Mouse (Mus musculus) E14TG2a.4 (cell line): ENCODE data around the gene Llgl1.

Experiments
- H3K27me3 ChIP-seq: 2 replicates; pipeline ENCODE4 v1.6.1; 2014; ENCODE audit warnings: low read length, control low read depth; ENCODE audit not compliant: insufficient read depth
- H3K36me3 ChIP-seq: 2 replicates; pipeline ENCODE4 v1.6.1; 2014; ENCODE audit warnings: low read length, control low read depth; ENCODE audit not compliant: insufficient read depth
- H3K4me1 ChIP-seq: replicated peaks from 2 replicates; pipeline ENCODE4 v1.6.1; 2014; ENCODE audit warnings: low read depth, low read length, control low read depth
- H3K4me3 ChIP-seq: replicated peaks from 2 replicates; pipeline ENCODE4 v1.5.1; 2014; ENCODE audit warnings: mild to moderate bottlenecking, low read length
- H3K9me3 ChIP-seq: 2 replicates; pipeline ENCODE4 v1.6.1; 2014; ENCODE audit warnings: low read length, control low read depth
- CTCF ChIP-seq: conservative IDR thresholded peaks from 2 replicates; pipeline ENCODE4 v1.5.1; 2014; ENCODE audit warnings: low read length
- NANOG ChIP-seq: IDR thresholded peaks from 2 replicates; pipeline ENCODE4 v1.6.1; 2014; ENCODE audit warnings: borderline replicate concordance, low read length, mixed read lengths
- POU5F1 ChIP-seq: IDR thresholded peaks from 2 replicates; pipeline ENCODE4 v1.6.1; 2014; ENCODE audit warnings: low read length, borderline replicate concordance

Gene Llgl1

GRCm38 (mm10) chr11:60704023-60704880 is 4.7 kb downstream of the Llgl1 start:
- Histone ChIP-seq H3K4me3 (no peak overlapping the region), H3K4me1 (peaks cover 75% of the 10 kb centered on the region), H3K9me3 (no peaks in the 10 kb centered on the region), H3K27me3 (peaks cover 9% of the 10 kb centered on the region), H3K36me3 (peaks cover 73% of the 10 kb centered on the region)
- no peak for TF ChIP-seq POU5F1
- TF ChIP-seq NANOG: no peak
- no peak for TF ChIP-seq CTCF

GRCm38 (mm10) chr11:60705255-60705654 is 5.7 kb downstream of the Llgl1 start:
- TF ChIP-seq POU5F1 (no peak), CTCF (no peak), NANOG (no peak)
- Histone ChIP-seq H3K4me1 (peaks cover 82% of the 10 kb centered on the region), H3K9me3 (no peaks in the 10 kb centered on the region), H3K27me3 (peaks cover 9% of the 10 kb centered on the region), H3K4me3 (no peak overlapping the region), H3K36me3 (peaks cover 83% of the 10 kb centered on the region)

- H3K9me3 ChIP-seq: no peaks in the 10 kb centered on the region
- TF ChIP-seq POU5F1 (no peak), NANOG (no peak), CTCF (no peak)
- peaks cover 91% of the 10 kb centered on the region for H3K36me3 ChIP-seq
- no peak overlapping the region for H3K4me3 ChIP-seq
- H3K4me1 ChIP-seq: peaks cover 81% of the 10 kb centered on the region
- peaks cover 3% of the 10 kb centered on the region for H3K27me3 ChIP-seq
These were observed 6.6 kb downstream of the Llgl1 start for GRCm38 (mm10) chr11:60706076-60706475.

GRCm38 (mm10) chr11:60706696-60707480 is 7.4 kb downstream of the Llgl1 start:
- no peaks in the 10 kb centered on the region for H3K27me3 ChIP-seq
- no peak overlapping the region for H3K4me3 ChIP-seq
- TF ChIP-seq NANOG (no peak), CTCF (no peak), POU5F1 (no peak)

GRCm38 (mm10) chr11:60707672-60708071 is 8.1 kb downstream of the Llgl1 start:
- TF ChIP-seq NANOG (no peak), POU5F1 (no peak), CTCF (no peak)
- Histone ChIP-seq H3K27me3 (no peaks in the 10 kb centered on the region), H3K36me3 (peaks cover 97% of the 10 kb centered on the region), H3K4me3 (no peak overlapping the region), H3K9me3 (no peaks in the 10 kb centered on the region), H3K4me1 (peaks cover 83% of the 10 kb centered on the region)

More at GRCm38 (mm10) chr11:60706696-60707480, 7.4 kb downstream of the Llgl1 start:
- Histone ChIP-seq H3K4me1 (peaks cover 83% of the 10 kb centered on the region), H3K9me3 (no peaks in the 10 kb centered on the region), H3K36me3 (peaks cover 97% of the 10 kb centered on the region)

GRCm38 (mm10) chr11:60708631-60709030 is 9.1 kb downstream of the Llgl1 start:
- TF ChIP-seq NANOG (no peak), POU5F1 (no peak), CTCF (no peak)

GRCm38 (mm10) chr11:60709481-60710465 is 10.2 kb downstream of the Llgl1 start:
- H3K4me1 ChIP-seq: peaks cover 80% of the 10 kb centered on the region
- H3K4me3 ChIP-seq: peak overlapping the region; percentile 20; the same call in 1 of the 2 replicates
- no peaks in the 10 kb centered on the region for H3K9me3 ChIP-seq
- peaks cover 100% of the 10 kb centered on the region for H3K36me3 ChIP-seq
- TF ChIP-seq CTCF: no peak
- no peak for TF ChIP-seq NANOG
- no peak for TF ChIP-seq POU5F1
- no peaks in the 10 kb centered on the region for H3K27me3 ChIP-seq

More at GRCm38 (mm10) chr11:60708631-60709030, 9.1 kb downstream of the Llgl1 start:
- no peak overlapping the region for H3K4me3 ChIP-seq
- no peaks in the 10 kb centered on the region for H3K9me3 ChIP-seq
- peaks cover 100% of the 10 kb centered on the region for H3K36me3 ChIP-seq
- H3K4me1 ChIP-seq: peaks cover 78% of the 10 kb centered on the region
- no peaks in the 10 kb centered on the region for H3K27me3 ChIP-seq
